Mouse (Mus musculus) T-helper 1 cell (primary cell): ENCODE data around the gene Grk2.
"Not testable (repeated sequence)": the region's sequence is repeated elsewhere in the genome, so short reads cannot be mapped to it uniquely, and the experiment has no call there.

Experiments
- in situ Hi-C: fragments of 300-600 bp; cut with MboI, MseI; formaldehyde crosslinking; loops from one replicate; pipeline ENCODE4 v1.15.1; 2025; ENCODE audit warnings: high pct_unique_total_duplicates

The Grk2 gene

GRCm38 (mm10) chr19:4270187-4270586 is 35.8 kb downstream of the Grk2 start:
- in situ Hi-C loops = no loop called here

- in situ Hi-C loops = no loop called here
Measured at GRCm38 (mm10) chr19:4268566-4269361, 37.3 kb downstream of the Grk2 start, which contains the start of gene Ssh3. Gene Ssh3 (minus strand): TSS chr19:4269180.

- in situ Hi-C loops = no loop called here
Measured at GRCm38 (mm10) chr19:4265956-4266355, 40.1 kb downstream of the Grk2 start.

GRCm38 (mm10) chr19:4264171-4264780 is 41.7 kb downstream of the Grk2 start:
- in situ Hi-C loops = no loop called here

GRCm38 (mm10) chr19:4263702-4264101 is 42.3 kb downstream of the Grk2 start:
- in situ Hi-C loops = no loop called here

- in situ Hi-C loops = no loop called here
Measured at GRCm38 (mm10) chr19:4262756-4263155, 43.3 kb downstream of the Grk2 start.

GRCm38 (mm10) chr19:4261038-4261698 is 44.9 kb downstream of the Grk2 start:
- in situ Hi-C loops = no loop called here

GRCm38 (mm10) chr19:4257897-4258252 is 48.1 kb downstream of the Grk2 start:
- in situ Hi-C loops = loop anchor here (5.0 kb wide), 1 partner anchor 54 kb away; no protein-coding TSS in a partner anchor

- in situ Hi-C loops = loop anchor here (5.0 kb wide), 1 partner anchor 55 kb away; no protein-coding TSS in a partner anchor
Measured at GRCm38 (mm10) chr19:4257216-4257896, 48.7 kb downstream of the Grk2 start.

GRCm38 (mm10) chr19:4255583-4256162 is 50.3 kb downstream of the Grk2 start:
- in situ Hi-C loops = loop anchor here (5.0 kb wide), 1 partner anchor 57 kb away; no protein-coding TSS in a partner anchor

- in situ Hi-C loops = no loop called here
Measured at GRCm38 (mm10) chr19:4254230-4254629, 51.8 kb downstream of the Grk2 start.

GRCm38 (mm10) chr19:4248683-4249082 is 57.3 kb downstream of the Grk2 start:
- in situ Hi-C loops = not testable (repeated sequence)

GRCm38 (mm10) chr19:4247010-4247409 is 59.0 kb downstream of the Grk2 start:
- in situ Hi-C loops = no loop called here

GRCm38 (mm10) chr19:4244775-4245174 is 61.2 kb downstream of the Grk2 start:
- in situ Hi-C loops = loop anchor here (5.0 kb wide), 1 partner anchor 37 kb away; no protein-coding TSS in a partner anchor

- in situ Hi-C loops = loop anchor here (5.0 kb wide), 1 partner anchor 35 kb away; no protein-coding TSS in a partner anchor
Measured at GRCm38 (mm10) chr19:4242416-4242815, 63.6 kb downstream of the Grk2 start.

- in situ Hi-C loops = loop anchor here (5.0 kb wide), 1 partner anchor 33 kb away; no protein-coding TSS in a partner anchor
Measured at GRCm38 (mm10) chr19:4240247-4240668, 65.8 kb downstream of the Grk2 start.
